Mouse (Mus musculus): ENCODE results near the gene Rangap1. TPM values are rescaled to one million over a fixed set of nuclear protein-coding genes. Genes with fewer than 3 reads are reported as not detected.
"Not testable (repeated sequence)": the region's sequence is repeated elsewhere in the genome, so short reads cannot be mapped to it uniquely, and the experiment has no call there.

Gene Rangap1
- total RNA-seq, 2 experiments from 2014 or later, result 149 to 162 TPM

DNA sequence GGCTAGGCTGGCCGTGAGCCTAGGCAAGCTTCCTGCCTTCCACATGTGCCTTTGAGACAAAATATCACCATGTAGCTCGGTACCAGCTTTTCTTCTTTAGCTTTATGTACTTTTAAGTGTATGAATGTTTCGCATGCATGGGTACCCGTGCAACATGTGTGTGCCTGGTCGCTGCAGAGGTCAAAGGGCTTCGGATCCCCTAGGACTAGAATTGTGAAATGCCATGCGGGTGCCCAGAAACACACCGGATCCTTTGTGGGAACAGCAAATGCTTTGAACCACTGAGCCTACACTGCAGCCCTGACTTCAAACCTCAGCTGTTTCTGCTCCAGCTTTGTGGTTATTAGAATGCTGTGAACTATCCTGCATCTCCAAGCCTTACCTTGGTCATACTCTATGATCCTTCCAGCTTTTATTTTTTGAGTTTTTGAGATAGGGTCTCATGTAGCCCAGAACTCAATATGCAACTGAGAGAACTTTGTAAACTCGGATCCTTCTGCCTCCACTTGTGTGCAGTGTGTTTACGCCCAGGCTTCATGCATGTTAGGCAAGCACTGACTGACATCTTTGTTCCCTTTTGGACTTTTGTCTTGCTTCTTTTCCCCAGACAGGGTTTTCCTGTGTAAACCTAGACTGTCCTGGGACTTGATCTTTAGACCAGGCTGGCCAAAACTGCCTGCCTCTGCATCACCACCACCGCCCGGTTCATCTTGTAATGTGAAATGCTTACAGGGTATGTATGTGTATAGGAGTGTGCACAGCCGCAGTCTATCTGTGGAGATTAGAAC is 42.8 kb downstream of the Rangap1 start:
- H3K27ac ChIP-seq, result no peak overlapping the region
- TF ChIP-seq CTCF (conservative IDR thresholded peaks at IDR 0.05), result no peak
- DNase-seq (ENCODE audit: low spot score in 2 of 2), result no peak
- H3K4me3 ChIP-seq, result no peak overlapping the region

DNA sequence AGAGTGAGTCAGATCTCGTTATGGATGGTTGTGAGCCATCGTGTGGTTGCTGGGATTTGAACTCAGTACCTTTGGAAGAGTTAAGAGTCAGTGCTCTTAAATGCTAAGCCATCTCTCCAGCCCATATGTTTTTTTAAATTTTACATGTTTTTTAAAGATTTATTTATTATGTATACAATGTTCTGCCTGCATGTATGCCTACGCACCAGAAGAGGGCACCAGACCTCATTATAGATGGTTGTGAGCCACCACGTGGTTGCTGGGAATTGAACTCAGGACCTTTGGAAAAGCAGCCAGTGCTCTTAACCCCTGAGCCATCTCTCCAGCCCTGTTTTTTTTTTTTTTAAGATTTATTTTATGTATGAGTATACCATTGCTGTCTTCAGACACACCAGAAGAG is 44.0 kb downstream of the Rangap1 start:
- H3K4me3 ChIP-seq; DNase-seq (ENCODE audit: low spot score in 2 of 2); H3K27ac ChIP-seq: not testable (repeated sequence)
- TF ChIP-seq CTCF (conservative IDR thresholded peaks at IDR 0.05), result peak; percentile 55

- TF ChIP-seq CTCF (conservative IDR thresholded peaks at IDR 0.05), result no peak
These were observed 44.7 kb downstream of the Rangap1 start for GRCm38 (mm10) chr15:81700601-81701000.

DNA sequence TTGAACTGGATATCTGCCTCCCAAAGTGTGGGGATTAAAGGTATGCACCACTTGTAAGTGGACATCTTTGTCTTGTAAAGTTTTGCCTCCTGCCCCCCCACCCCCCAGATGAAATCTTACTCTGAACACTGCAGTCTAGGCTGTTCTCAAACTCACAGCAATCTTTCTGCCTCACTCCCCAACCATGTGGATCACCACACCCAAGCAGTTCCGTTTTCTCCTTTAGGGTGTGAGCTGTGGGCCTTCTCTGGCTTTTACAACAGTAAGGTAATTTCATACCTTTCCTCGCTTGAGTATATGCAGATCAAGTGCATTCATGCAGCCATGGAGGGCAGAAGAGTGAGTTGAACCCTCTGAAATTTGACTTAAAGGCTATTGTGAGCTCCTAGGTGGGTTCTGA is 45.2 kb downstream of the Rangap1 start:
- Histone ChIP-seq H3K4me3 (no peak overlapping the region), H3K27ac (no peak overlapping the region)
- TF ChIP-seq CTCF (conservative IDR thresholded peaks at IDR 0.05), result no peak
- DNase-seq (ENCODE audit: low spot score in 2 of 2), result no peak

More at GRCm38 (mm10) chr15:81700601-81701000, 44.7 kb downstream of the Rangap1 start:
- Histone ChIP-seq H3K4me3 (no peak overlapping the region), H3K27ac (no peak overlapping the region)
- no peak for DNase-seq (ENCODE audit: low spot score in 2 of 2)

- TF ChIP-seq CTCF (conservative IDR thresholded peaks at IDR 0.05), result no peak
- DNase-seq (ENCODE audit: low spot score in 2 of 2), result no peak
- Histone ChIP-seq H3K4me3 (no peak overlapping the region), H3K27ac (no peak overlapping the region)
These were observed 46.8 kb downstream of the Rangap1 start for GRCm38 (mm10) chr15:81698532-81698931.

- TF ChIP-seq CTCF (conservative IDR thresholded peaks at IDR 0.05), result peak; percentile 83
- DNase-seq (ENCODE audit: low spot score in 2 of 2), result no peak
- H3K27ac ChIP-seq, result no peak overlapping the region
- H3K4me3 ChIP-seq, result no peak overlapping the region
These were observed 47.5 kb downstream of the Rangap1 start for GRCm38 (mm10) chr15:81697847-81698246.

DNA sequence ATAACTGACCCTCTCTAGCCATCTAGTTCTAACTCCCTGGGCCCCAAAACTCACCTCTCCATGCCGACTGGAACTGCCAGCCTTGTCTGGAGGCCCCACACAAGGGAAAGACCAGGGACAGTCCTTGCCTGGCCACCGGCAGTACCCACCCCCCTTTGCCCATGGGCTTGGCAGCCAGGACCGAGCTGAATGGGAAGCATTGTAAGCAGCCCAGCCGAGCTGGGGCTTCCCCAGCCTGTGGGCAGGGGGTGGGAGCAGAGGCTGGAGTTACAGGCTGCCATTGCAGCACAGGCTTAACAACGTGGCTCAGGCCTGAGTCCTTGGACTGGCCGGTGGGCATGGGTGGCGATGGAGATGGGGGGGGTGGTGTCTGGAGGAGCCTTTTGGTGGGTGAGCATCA is 48.2 kb downstream of the Rangap1 start, which contains the start of gene Chadl:
TSS of gene Chadl (minus strand) at position 113 of the 400 bp plus-strand sequence.
- DNase-seq (ENCODE audit: low spot score in 2 of 2), result peak; percentile 45 to 47
- no peak for TF ChIP-seq CTCF (conservative IDR thresholded peaks at IDR 0.05)
- Histone ChIP-seq H3K4me3 (no peak within 1 kb of the TSS), H3K27ac (peak within 1 kb of the TSS; percentile 62; the same call in 1 of the 2 replicates)

GRCm38 (mm10) chr15:81694891-81695290 is 50.4 kb downstream of the Rangap1 start:
- H3K4me3 ChIP-seq, result peak overlapping the region; percentile 66
- H3K27ac ChIP-seq, result peak overlapping the region; percentile 80
- DNase-seq (ENCODE audit: low spot score in 2 of 2), result no peak
- no peak for TF ChIP-seq CTCF (conservative IDR thresholded peaks at IDR 0.05)

- peak; percentile 79 for TF ChIP-seq CTCF (conservative IDR thresholded peaks at IDR 0.05)
- peak; percentile 61 to 71 for DNase-seq (ENCODE audit: low spot score in 2 of 2)
These were observed 51.1 kb downstream of the Rangap1 start for GRCm38 (mm10) chr15:81693967-81694881.

DNA sequence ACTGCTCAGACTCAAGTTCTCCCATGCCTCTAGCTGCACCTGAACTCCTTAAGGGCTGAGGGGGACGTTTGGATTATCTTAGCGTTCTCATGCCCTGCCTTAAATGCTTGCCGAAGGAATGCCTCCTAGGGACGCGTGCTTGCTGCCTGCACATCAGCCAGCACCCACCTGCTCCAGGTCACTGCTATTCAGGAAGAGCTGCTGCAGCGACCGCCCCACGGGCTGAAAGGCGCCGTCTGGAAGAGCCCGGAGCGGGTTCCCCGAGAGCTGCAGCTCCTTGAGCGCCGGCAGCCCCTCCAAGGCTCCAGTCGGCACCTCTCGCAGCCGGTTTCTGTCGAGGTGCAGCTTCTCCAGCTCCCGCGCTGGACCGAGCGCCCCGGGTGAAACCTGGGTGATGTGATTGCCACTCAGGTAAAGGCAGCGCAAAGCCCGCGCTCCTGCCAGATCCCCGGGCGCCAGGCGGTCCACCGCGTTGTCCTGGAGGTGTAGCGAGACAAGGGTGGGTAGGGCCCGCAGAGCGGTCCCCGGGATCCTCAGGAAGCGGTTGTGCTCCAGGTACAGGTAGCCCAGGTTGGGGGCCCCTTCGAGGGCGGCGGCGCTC is 51.9 kb downstream of the Rangap1 start:
- Histone ChIP-seq H3K27ac (peak overlapping the region; percentile 80; the same call in 1 of the 2 replicates), H3K4me3 (peak overlapping the region; percentile 66)
- TF ChIP-seq CTCF (conservative IDR thresholded peaks at IDR 0.05), result no peak
- no peak for DNase-seq (ENCODE audit: low spot score in 2 of 2)

More at GRCm38 (mm10) chr15:81693967-81694881, 51.1 kb downstream of the Rangap1 start:
- Histone ChIP-seq H3K4me3 (peak overlapping the region; percentile 66), H3K27ac (peak overlapping the region; percentile 80)

DNA sequence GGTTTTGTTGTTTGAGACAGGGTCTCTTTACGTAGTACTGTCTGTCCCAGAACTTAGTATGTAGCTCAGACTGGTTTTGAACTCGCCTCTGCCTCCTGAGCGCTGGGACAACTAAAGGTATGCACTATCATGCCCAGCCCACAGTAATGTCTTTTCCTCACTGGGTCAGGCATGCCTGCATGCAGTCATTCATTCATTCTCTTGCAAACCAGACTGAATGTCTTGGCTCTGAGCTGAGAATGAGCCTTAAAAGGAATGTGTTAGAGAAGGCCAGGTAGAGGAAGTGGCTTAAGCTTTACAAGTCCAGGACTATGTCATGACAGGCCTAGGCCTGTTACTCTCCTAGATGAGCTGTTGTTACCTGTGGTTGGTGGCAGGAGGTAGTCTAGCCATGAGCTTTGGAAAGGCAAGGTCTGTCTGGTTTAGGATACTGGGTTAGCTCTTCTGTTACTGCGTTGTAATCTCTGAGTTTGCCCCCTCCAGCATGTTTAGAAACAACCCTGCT is 65.0 kb downstream of the Rangap1 start:
- no peak for TF ChIP-seq CTCF (conservative IDR thresholded peaks at IDR 0.05)
- Histone ChIP-seq H3K27ac (no peak overlapping the region), H3K4me3 (no peak overlapping the region)
- DNase-seq (ENCODE audit: low spot score in 2 of 2), result no peak

- Histone ChIP-seq H3K4me3 (no peak overlapping the region), H3K27ac (no peak overlapping the region)
- TF ChIP-seq CTCF (conservative IDR thresholded peaks at IDR 0.05), result no peak
- no peak for DNase-seq (ENCODE audit: low spot score in 2 of 2)
These were observed 68.7 kb downstream of the Rangap1 start for GRCm38 (mm10) chr15:81676637-81677036.

All from layer of hippocampus, adult 2 months (tissue).